Mouse (Mus musculus) small intestine, adult 2 months (tissue): Measurements from ENCODE around the gene Gpc6. TPM values are rescaled to one million over a fixed set of nuclear protein-coding genes. Genes with fewer than 3 reads are reported as not detected.

Experiments
- H3K27ac ChIP-seq: fragments of 200-500 bp; 2 replicates; pipeline ENCODE4 v1.5.1; 2012; ENCODE audit warnings: low read depth, low read length, control low read depth, inconsistent platforms; ENCODE audit not compliant: insufficient read depth
- H3K27me3 ChIP-seq: fragments of 200-500 bp; 2 replicates; pipeline ENCODE4 v1.6.1; 2012; ENCODE audit warnings: mild to moderate bottlenecking, moderate library complexity, low read length, inconsistent platforms; ENCODE audit not compliant: control insufficient read depth, insufficient read depth
- H3K36me3 ChIP-seq: fragments of 200-500 bp; 2 replicates; pipeline ENCODE4 v1.6.1; 2012; ENCODE audit warnings: mild to moderate bottlenecking, low read length, control low read depth, inconsistent platforms; ENCODE audit not compliant: control insufficient read depth, insufficient read depth
- H3K4me1 ChIP-seq: fragments of 200-500 bp; 2 replicates; pipeline ENCODE4 v1.6.1; 2012; ENCODE audit warnings: low read length, inconsistent platforms, mixed read lengths; ENCODE audit not compliant: control insufficient read depth, insufficient read depth, insufficient read length
- H3K4me3 ChIP-seq: fragments of 200-500 bp; 2 replicates; pipeline ENCODE4 v1.5.1; 2012; ENCODE audit warnings: low read depth, mild to moderate bottlenecking, control low read depth, inconsistent platforms, low read length, moderate library complexity
- CTCF ChIP-seq: fragments of 200-500 bp; IDR thresholded peaks from 2 replicates; pipeline ENCODE4 v1.5.1; 2012; ENCODE audit warnings: low read depth, mild to moderate bottlenecking, control low read depth, inconsistent platforms, low read length, moderate library complexity, mixed read lengths; ENCODE audit not compliant: insufficient replicate concordance, insufficient read length; ENCODE audit errors: extremely low read depth
- POLR2A ChIP-seq: fragments of 200-500 bp; IDR thresholded peaks from 2 replicates; pipeline ENCODE4 v1.6.1; 2012; ENCODE audit warnings: low read depth, mild to moderate bottlenecking, control low read depth, inconsistent platforms, low read length, moderate library complexity
- WGBS: fragments of 180-500 bp; shearing (Covaris S2); methylation state at CpG from one replicate; pipeline ENCODE4 v1.1.7; 2018; 5-methylcytosine and 5-hydroxymethylcytosine counted together
- polyA plus RNA-seq: library from polyadenylated mRNA; depleted of rRNA; stranded (reverse); fragments of >200 nt; gene quantifications from 2 replicates; pipeline ENCODE4 v1.2.3, GENCODE M21; 2012

The Gpc6 gene
- polyA plus RNA-seq, 1 experiment: 0.81 TPM

DNA sequence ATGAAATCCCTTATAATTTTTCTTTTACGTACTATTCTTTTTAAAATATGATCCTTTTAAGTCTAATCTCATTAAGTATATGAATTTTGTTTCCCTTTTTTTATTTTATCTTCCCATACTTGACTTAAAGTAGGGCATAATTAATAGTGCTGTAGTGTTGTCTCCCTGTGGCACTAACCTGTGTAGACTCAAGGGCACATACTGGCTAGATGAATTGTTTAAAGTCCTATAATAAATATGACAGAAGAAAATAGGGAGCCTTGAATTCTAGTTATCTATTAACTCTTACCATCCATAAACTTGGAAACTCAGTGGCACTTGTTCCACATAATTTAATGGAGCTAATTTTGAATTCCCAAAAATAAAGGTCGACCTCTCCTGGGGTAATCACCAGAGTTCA lies 268.2 kb downstream of the Gpc6 start:
- no peak for TF ChIP-seq POLR2A
- no peak for TF ChIP-seq CTCF
- Histone ChIP-seq H3K36me3 (no peaks in the 10 kb centered on the region), H3K4me1 (no peaks in the 10 kb centered on the region), H3K4me3 (no peak overlapping the region), H3K27me3 (no peaks in the 10 kb centered on the region), H3K27ac (no peak overlapping the region)
- WGBS: 68% methylated on average over 2 of the region's 2 CpGs

DNA sequence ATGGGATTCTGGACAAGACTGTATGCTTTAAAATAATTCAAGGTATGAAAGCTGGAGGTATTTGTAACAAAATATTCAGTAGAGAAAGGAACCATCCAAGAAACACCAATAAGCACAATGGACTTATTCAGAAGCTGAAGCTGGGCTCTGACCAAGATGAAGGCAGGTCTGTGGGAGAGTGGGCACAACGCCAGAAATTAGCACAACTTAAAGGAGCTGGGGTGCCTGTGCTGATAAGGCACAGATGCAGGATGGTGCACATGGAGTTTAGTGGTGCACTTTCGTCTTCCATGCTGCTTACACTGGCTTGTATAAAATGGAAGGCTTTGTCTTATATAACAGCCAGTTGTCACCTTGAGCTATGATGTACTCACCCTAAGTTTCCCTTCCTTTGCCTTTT lies 276.9 kb downstream of the Gpc6 start:
- Histone ChIP-seq H3K36me3 (no peaks in the 10 kb centered on the region), H3K4me3 (no peak overlapping the region), H3K27ac (no peak overlapping the region), H3K4me1 (no peaks in the 10 kb centered on the region), H3K27me3 (no peaks in the 10 kb centered on the region)
- WGBS: 55% methylated on average over 2 of the region's 2 CpGs
- TF ChIP-seq POLR2A (no peak), CTCF (no peak)

DNA sequence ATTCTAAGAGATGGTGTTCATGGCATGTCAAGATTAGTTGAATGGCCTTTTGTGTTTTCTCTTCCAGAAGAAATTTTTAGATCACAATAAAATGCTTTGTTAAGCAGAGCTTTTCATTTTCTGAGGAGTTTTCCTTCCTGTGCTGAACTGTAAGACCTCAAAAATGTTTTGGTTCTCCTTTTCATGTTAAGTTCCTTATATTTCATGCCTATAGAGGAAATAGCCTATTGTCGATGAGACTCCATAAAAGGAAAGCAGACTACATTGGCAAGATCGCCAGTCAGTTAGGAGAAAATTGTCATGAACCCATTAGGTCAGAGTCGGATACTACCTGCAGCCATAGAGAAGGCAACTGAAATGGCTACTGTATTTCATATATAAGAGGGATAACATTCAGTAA lies 278.8 kb downstream of the Gpc6 start:
- Histone ChIP-seq H3K4me1 (no peaks in the 10 kb centered on the region), H3K36me3 (no peaks in the 10 kb centered on the region), H3K4me3 (no peak overlapping the region), H3K27me3 (no peaks in the 10 kb centered on the region), H3K27ac (no peak overlapping the region)
- 88% methylated on average over 3 of the region's 3 CpGs for WGBS
- TF ChIP-seq POLR2A: no peak
- no peak for TF ChIP-seq CTCF

DNA sequence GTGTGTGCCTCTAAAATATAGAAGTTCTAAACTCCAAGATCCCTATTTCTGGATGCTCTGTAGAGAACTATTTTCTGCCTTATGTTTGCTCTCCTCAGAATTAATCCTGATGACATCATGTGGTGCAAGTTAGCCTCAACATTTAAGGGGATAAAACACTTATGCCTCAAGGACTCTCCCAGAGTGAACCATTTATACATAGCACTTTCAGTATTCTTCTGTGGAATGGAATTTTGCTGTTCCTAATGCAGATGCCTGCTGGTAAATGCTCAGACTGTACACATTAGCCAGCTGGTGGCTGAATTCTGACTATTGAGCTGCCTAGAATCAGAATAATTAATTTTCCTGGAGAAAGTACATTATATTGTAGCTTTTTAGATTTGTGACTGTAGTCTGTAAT lies 289.3 kb downstream of the Gpc6 start:
- Histone ChIP-seq H3K27me3 (no peaks in the 10 kb centered on the region), H3K36me3 (no peaks in the 10 kb centered on the region), H3K4me1 (no peaks in the 10 kb centered on the region), H3K4me3 (no peak overlapping the region), H3K27ac (no peak overlapping the region)
- TF ChIP-seq POLR2A (no peak), CTCF (no peak)

DNA sequence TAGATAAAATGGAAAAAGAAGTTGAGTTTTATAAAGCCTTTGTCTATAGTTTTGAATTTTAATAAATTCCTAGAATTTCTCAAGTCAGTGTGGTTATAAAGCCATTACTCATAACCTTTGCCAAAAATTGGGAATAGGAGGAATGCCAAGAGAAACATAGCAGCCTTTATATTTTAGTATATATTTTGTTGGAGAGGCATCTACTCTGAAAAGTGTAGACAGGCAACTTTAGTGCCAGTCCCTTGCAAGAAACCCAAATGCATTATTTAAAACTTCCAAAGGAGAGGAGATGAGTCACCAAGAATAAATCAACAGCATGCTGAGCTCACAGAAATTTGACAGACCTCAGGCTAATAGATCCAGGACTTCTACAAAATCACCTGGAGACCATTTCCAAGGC lies 301.8 kb downstream of the Gpc6 start:
- Histone ChIP-seq H3K27ac (no peak overlapping the region), H3K27me3 (no peaks in the 10 kb centered on the region), H3K36me3 (no peaks in the 10 kb centered on the region), H3K4me3 (no peak overlapping the region), H3K4me1 (no peaks in the 10 kb centered on the region)
- no peak for TF ChIP-seq POLR2A
- TF ChIP-seq CTCF: no peak

DNA sequence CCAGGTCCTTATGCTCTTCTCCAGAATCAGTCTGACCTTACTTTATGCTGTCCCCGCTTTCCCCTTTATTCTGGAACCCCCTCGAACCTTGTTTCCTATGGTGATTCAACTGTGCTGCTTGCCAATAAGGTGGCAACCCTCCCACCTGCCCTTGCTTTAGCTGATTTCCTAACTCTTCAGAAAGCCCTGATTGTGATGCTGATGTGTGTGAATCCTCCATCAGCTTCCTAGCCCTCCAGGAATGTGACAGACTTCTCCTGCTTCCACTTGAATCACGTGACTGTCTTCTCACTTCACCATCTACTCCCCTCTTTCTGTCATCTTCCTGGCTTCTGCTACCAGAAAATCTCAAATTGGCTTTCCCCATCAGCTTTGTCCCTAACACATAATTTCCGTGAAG lies 305.4 kb downstream of the Gpc6 start:
- no peaks in the 10 kb centered on the region for H3K36me3 ChIP-seq
- 63% methylated on average over 4 of the region's 4 CpGs for WGBS
- no peak overlapping the region for H3K27ac ChIP-seq
- TF ChIP-seq CTCF (no peak), POLR2A (no peak)
- H3K4me1 ChIP-seq: no peaks in the 10 kb centered on the region
- H3K27me3 ChIP-seq: no peaks in the 10 kb centered on the region
- no peak overlapping the region for H3K4me3 ChIP-seq

DNA sequence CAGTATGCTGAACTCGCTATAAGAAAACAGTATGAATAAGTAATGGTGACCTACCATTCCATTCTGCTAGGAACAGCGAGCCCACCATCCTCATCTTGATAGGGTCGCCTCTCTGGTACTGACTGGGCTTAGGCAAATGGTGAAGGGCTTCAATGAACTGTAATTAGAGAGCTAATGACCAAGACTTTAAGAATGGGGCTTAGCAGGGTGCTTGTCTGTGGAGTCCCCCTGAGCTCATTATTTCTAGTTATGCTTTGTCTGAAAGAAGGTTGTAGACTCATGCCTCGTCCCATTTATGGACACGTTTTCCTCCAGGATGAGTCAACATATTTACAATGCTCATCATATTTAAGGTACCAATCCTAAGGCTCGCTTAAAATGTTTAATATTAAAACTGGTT lies 313.1 kb downstream of the Gpc6 start:
- no peak overlapping the region for H3K27ac ChIP-seq
- 82% methylated on average over 6 of the region's 6 CpGs for WGBS

More for the DNA sequence above, 313.1 kb downstream of the Gpc6 start:
- Histone ChIP-seq H3K4me3 (no peak overlapping the region), H3K27me3 (no peaks in the 10 kb centered on the region), H3K36me3 (no peaks in the 10 kb centered on the region), H3K4me1 (no peaks in the 10 kb centered on the region)
- TF ChIP-seq CTCF (no peak), POLR2A (no peak)
